Mouse (Mus musculus) CH12.LX (cell line): ENCODE data around the gene Smyd3. TPM values are rescaled to one million over a fixed set of nuclear protein-coding genes. Genes with fewer than 3 reads are reported as not detected.
A peak's percentile ranks its signal among the peaks of the same experiment; 100 is the strongest.
"Not testable (repeated sequence)": the region's sequence is repeated elsewhere in the genome, so short reads cannot be mapped to it uniquely, and the experiment has no call there.

Experiments
- DNase-seq: peaks from one replicate; pipeline ENCODE4 v3.0.0-alpha.2; 2013; ENCODE audit errors: extremely low read depth
- H3K27ac ChIP-seq: 2 replicates; pipeline ENCODE4 v1.5.1; 2012; ENCODE audit warnings: low read depth, mild to moderate bottlenecking, control low read depth, moderate library complexity; ENCODE audit not compliant: insufficient read depth
- H3K27me3 ChIP-seq: replicated peaks from 2 replicates; pipeline ENCODE3; 2012; ENCODE audit warnings: inconsistent platforms
- H3K36me3 ChIP-seq, 2 experiments: replicated peaks in 1 of 2; 2 replicates each; pipeline versions ENCODE3 to v1.6.1; 2012; ENCODE audit warnings: inconsistent platforms in 1 of 2, low read length in 1 of 2, mild to moderate bottlenecking in 1 of 2, mixed read lengths in 1 of 2, moderate library complexity in 1 of 2; ENCODE audit not compliant: control insufficient read depth in 1 of 2, insufficient read depth in 1 of 2
- H3K4me1 ChIP-seq, 2 experiments: 2 replicates each; pipeline ENCODE4 v1.6.1; 2012; ENCODE audit warnings: inconsistent platforms in 1 of 2, moderate library complexity in 1 of 2; ENCODE audit not compliant: insufficient read depth in 2 of 2, control insufficient read depth in 1 of 2
- H3K4me2 ChIP-seq: 2 replicates; pipeline ENCODE4 v1.6.1; 2012; ENCODE audit warnings: low read depth, mild to moderate bottlenecking, control low read depth; ENCODE audit not compliant: poor library complexity, insufficient read depth, severe bottlenecking
- H3K4me3 ChIP-seq, 3 experiments: fragments of 150-350 bp in 1 of 3; sonication (generic) in 1 of 3; replicated peaks in 1 of 3; 2 replicates each; pipeline versions ENCODE3 to v1.5.1; 2011 to 2012; ENCODE audit warnings: low read depth in 2 of 3, low read length in 2 of 3, mild to moderate bottlenecking in 2 of 3, moderate library complexity in 2 of 3, control low read depth in 1 of 3, improper control_type of control experiment in 1 of 3, inconsistent platforms in 1 of 3, mixed read lengths in 1 of 3; ENCODE audit not compliant: poor library complexity in 1 of 3
- H3K79me2 ChIP-seq: replicated peaks from 2 replicates; pipeline ENCODE4 v1.6.1; 2012; ENCODE audit warnings: mild to moderate bottlenecking, moderate library complexity; ENCODE audit not compliant: control insufficient read depth, poor library complexity, insufficient read depth, severe bottlenecking; ENCODE audit errors: extremely low read depth
- H3K9ac ChIP-seq: 2 replicates; pipeline ENCODE4 v1.6.1; 2012; ENCODE audit warnings: low read depth, mild to moderate bottlenecking, control low read depth, moderate library complexity; ENCODE audit not compliant: insufficient read depth
- H3K9me3 ChIP-seq: replicated peaks from 2 replicates; pipeline ENCODE3; 2012; ENCODE audit warnings: low read length, inconsistent platforms, mixed read lengths
- BHLHE40 ChIP-seq: IDR thresholded peaks from 2 replicates; pipeline ENCODE4 v1.6.1; 2011; ENCODE audit warnings: mild to moderate bottlenecking, low read depth, low read length, improper control_type of control experiment
- ELF1 ChIP-seq: IDR thresholded peaks from 2 replicates; pipeline ENCODE4 v1.6.1; 2014; ENCODE audit warnings: low read depth, mild to moderate bottlenecking, inconsistent platforms, low read length, improper control_type of control experiment
- ETS1 ChIP-seq: conservative IDR thresholded peaks from 2 replicates; pipeline ENCODE4 v1.6.1; 2012; ENCODE audit warnings: low read depth, mild to moderate bottlenecking, inconsistent platforms, low read length, improper control_type of control experiment, moderate library complexity
- GABPA ChIP-seq: IDR thresholded peaks from 2 replicates; pipeline ENCODE4 v1.6.1; 2012; ENCODE audit warnings: low read depth, low read length, improper control_type of control experiment, inconsistent platforms; ENCODE audit not compliant: insufficient replicate concordance
- HCFC1 ChIP-seq: IDR thresholded peaks from 2 replicates; pipeline ENCODE4 v1.6.1; 2012; ENCODE audit warnings: low read depth, mild to moderate bottlenecking, inconsistent platforms, low read length, improper control_type of control experiment
- KAT2A ChIP-seq: IDR thresholded peaks from 2 replicates; pipeline ENCODE4 v1.6.1; 2012; ENCODE audit warnings: low read length, improper control_type of control experiment, inconsistent platforms; ENCODE audit not compliant: insufficient replicate concordance
- MAX ChIP-seq: IDR thresholded peaks from 2 replicates; pipeline ENCODE4 v1.6.1; 2011; ENCODE audit warnings: low read length, improper control_type of control experiment
- MEF2A ChIP-seq: IDR thresholded peaks from 2 replicates; pipeline ENCODE4 v1.6.1; 2014; ENCODE audit warnings: low read depth, mild to moderate bottlenecking, inconsistent platforms, low read length, improper control_type of control experiment, borderline replicate concordance
- MXI1 ChIP-seq: IDR thresholded peaks from 2 replicates; pipeline ENCODE4 v1.6.1; 2011; ENCODE audit warnings: mild to moderate bottlenecking, low read depth, low read length, improper control_type of control experiment
- MYC ChIP-seq: IDR thresholded peaks from 2 replicates; pipeline ENCODE4 v1.6.1; 2011; ENCODE audit warnings: low read depth, mild to moderate bottlenecking, improper control_type of control experiment, low read length
- NELFE ChIP-seq: IDR thresholded peaks from 2 replicates; pipeline ENCODE4 v1.6.1; 2011; ENCODE audit warnings: low read depth, low read length, improper control_type of control experiment
- NRF1 ChIP-seq: IDR thresholded peaks from 2 replicates; pipeline ENCODE4 v1.6.1; 2014; ENCODE audit warnings: low read depth, mild to moderate bottlenecking, inconsistent platforms, low read length, improper control_type of control experiment, moderate library complexity
- POLR2A ChIP-seq: IDR thresholded peaks from 2 replicates; pipeline ENCODE4 v1.6.1; 2011; ENCODE audit warnings: low read depth, mild to moderate bottlenecking, improper control_type of control experiment, low read length
- SIN3A ChIP-seq: IDR thresholded peaks from 2 replicates; pipeline ENCODE4 v1.6.1; 2012; ENCODE audit warnings: low read length, improper control_type of control experiment, inconsistent platforms
- TBP ChIP-seq: conservative IDR thresholded peaks from 2 replicates; pipeline ENCODE4 v1.6.1; 2011; ENCODE audit warnings: low read depth, low read length, improper control_type of control experiment
- TCF12 ChIP-seq: IDR thresholded peaks from 2 replicates; pipeline ENCODE4 v1.6.1; 2014; ENCODE audit warnings: low read depth, mild to moderate bottlenecking, inconsistent platforms, low read length, improper control_type of control experiment
- UBTF ChIP-seq: IDR thresholded peaks from 2 replicates; pipeline ENCODE4 v1.6.1; 2012; ENCODE audit warnings: low read depth, mild to moderate bottlenecking, inconsistent platforms, low read length, improper control_type of control experiment, moderate library complexity
- ZMIZ1 ChIP-seq: IDR thresholded peaks from 2 replicates; pipeline ENCODE4 v1.6.1; 2012; ENCODE audit warnings: low read depth, mild to moderate bottlenecking, inconsistent platforms, low read length, improper control_type of control experiment
- dilution Hi-C: fragments of 300-500 bp; cut with MboI; formaldehyde crosslinking; loops from 2 replicates; pipeline ENCODE4 v1.14.3; 2020; ENCODE audit warnings: low sequenced_read_pairs; ENCODE audit not compliant: extremely low pct_unique_long_range_greater_than_20kb, extremely low pct_ligation_motif_present
- in situ Hi-C: fragments of 300-500 bp; cut with MboI; formaldehyde crosslinking; loops from 3 replicates; pipeline ENCODE4 v1.14.3; 2019; ENCODE audit warnings: low sequenced_read_pairs, low pct_ligation_motif_present, low pct_unique_long_range_greater_than_20kb, mixed read lengths
- polyA plus RNA-seq: library from polyadenylated mRNA; unstranded; fragments of >175 nt; gene quantifications from 2 replicates; pipeline ENCODE4 v1.2.1, GENCODE M21; 2012; ENCODE audit warnings: low read depth; ENCODE audit not compliant: insufficient read length
- total RNA-seq, 2 experiments: library from RNA; depleted of rRNA; stranded (reverse); fragments of 300-350 nt in 1 of 2; fragments of >200 nt in 1 of 2; gene quantifications; 2 replicates each; pipeline ENCODE4 v1.2.3; 2012 to 2014

Gene Smyd3
- total and polyA plus RNA-seq, 3 experiments, result 11.4 to 12.5 (median 11.8) TPM

DNA sequence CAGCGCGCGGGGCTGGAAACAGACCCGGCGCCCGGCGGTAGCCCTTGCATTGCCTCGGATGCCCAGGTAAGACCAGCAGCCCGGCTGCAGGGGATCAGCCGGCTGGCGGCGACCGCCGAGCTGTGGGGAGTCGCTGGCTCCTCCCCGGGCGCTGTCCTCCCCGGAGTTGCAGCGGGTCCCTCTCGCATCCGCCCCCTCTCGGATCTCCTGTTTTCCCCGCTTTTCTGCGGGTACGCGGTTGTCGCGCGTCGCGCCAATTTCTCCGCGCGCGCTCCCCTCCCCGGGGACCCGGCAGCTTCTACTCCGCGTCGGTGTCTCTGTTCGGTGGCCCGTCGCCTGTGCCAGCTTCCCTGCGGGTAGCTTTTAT is 28.7 kb upstream of the Smyd3 start:
- Histone ChIP-seq H3K79me2 (peaks cover 37% of the 10 kb centered on the region), H3K4me3 (peak overlapping the region; percentile 73 to 89 (median 76)), H3K4me1 (peaks cover 11 to 59% of the 10 kb centered on the region in 2 experiments), H3K9ac (peak overlapping the region; percentile 44), H3K27ac (peak overlapping the region; percentile 38; the same call in 1 of the 2 replicates), H3K4me2 (no peak overlapping the region), H3K36me3 (peaks cover 5 to 31% of the 10 kb centered on the region in 2 experiments), H3K9me3 (no peaks in the 10 kb centered on the region), H3K27me3 (no peaks in the 10 kb centered on the region)
- in situ Hi-C loops (no loop called here), dilution Hi-C loops (no loop called here)
- TF ChIP-seq ELF1, result no peak
- TF ChIP-seq TCF12, result peak; percentile 11; the same call in 1 of the 2 replicates
- no peak for DNase-seq

DNA sequence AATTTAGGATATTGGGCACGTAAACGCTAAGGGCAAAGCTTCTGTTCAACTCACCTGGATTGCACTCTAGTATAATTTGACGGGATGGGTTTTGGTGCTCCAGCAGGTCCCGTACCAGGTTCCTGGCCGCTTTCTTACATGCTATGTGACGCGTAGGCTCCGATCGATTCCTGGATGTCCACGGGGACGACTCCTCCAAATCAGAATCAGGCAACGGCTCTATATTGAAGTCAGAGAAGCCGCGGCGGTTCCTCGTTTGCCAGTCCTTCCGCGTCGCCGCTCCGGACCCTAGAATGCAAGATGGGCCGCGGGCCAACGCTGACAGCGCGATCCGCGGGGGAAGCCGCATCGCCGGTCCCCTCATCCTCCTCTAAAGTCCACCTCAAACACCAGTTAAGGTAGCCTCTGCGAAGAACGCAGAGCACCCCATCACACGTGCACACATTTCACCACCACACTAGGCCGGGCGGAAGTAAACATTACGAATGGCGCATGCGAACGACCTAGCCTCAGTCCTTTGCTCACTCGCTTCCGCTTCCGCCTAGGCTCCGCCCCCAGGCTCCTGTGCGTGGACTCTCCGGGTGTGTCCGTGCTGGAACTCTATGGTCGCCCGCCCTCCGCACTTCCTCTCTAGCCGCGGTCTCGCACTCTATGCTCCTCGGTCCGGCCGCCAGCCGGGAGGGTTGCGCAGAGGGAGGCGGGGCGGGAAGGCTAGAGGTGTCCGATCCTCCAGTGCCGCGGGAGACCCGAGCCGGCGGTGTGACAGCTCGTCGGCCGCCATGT is 28.1 kb upstream of the Smyd3 start, which contains the start of the genes Tfb2m and Cnst:
TSS of gene Tfb2m (minus strand) at position 500 of the 783 bp plus-strand sequence.
TSS of gene Cnst (plus strand) at position 603 of the 783 bp plus-strand sequence.
- H3K9me3 ChIP-seq, H3K27me3 ChIP-seq, dilution Hi-C loops, in situ Hi-C loops: not testable (repeated sequence)
- TF ChIP-seq ELF1, result peak; percentile 96
- peak; percentile 95 for TF ChIP-seq SIN3A
- peak; percentile 98 for TF ChIP-seq MXI1
- TF ChIP-seq GABPA, result peak; percentile 79
- peak; percentile 47; the same call in 1 of the 2 replicates for TF ChIP-seq ZMIZ1
- peak; percentile 54; the same call in 1 of the 2 replicates for TF ChIP-seq TBP
- peak; percentile 31; the same call in 1 of the 2 replicates for TF ChIP-seq ETS1
- TF ChIP-seq KAT2A, result peak; percentile 88; the same call in 1 of the 2 replicates
- TF ChIP-seq MEF2A, result peak; percentile 7; the same call in 1 of the 2 replicates
- TF ChIP-seq MAX, result peak; percentile 93
- peak; percentile 97 for TF ChIP-seq MYC
- TF ChIP-seq BHLHE40, result peak; percentile 85
- TF ChIP-seq NRF1, result peak; percentile 83
- TF ChIP-seq POLR2A, result peak; percentile 48; the same call in 1 of the 2 replicates
- peak; percentile 65; the same call in 1 of the 2 replicates for TF ChIP-seq TCF12
- TF ChIP-seq NELFE, result peak; percentile 41
- peak; percentile 91 for TF ChIP-seq HCFC1
- TF ChIP-seq UBTF, result 0 out of 2 replicates have a peak, but pooled peaks have one; percentile 37
- H3K27ac ChIP-seq, result peak within 1 kb of the TSS; percentile 38; the same call in 1 of the 2 replicates
- peak within 1 kb of the TSS; percentile 97 for H3K4me2 ChIP-seq
- H3K36me3 ChIP-seq, result peaks cover 8 to 36% of the 10 kb centered on the region in 2 experiments
- H3K4me1 ChIP-seq, result peaks cover 11 to 54% of the 10 kb centered on the region in 2 experiments
- peaks cover 37% of the 10 kb centered on the region for H3K79me2 ChIP-seq
- H3K4me3 ChIP-seq, result peak within 1 kb of the TSS; percentile 83 to 89 (median 88)
- H3K9ac ChIP-seq, result peak within 1 kb of the TSS; percentile 79
- peak; percentile 98 for DNase-seq
